Mouse (Mus musculus) duodenum, adult 2 months (tissue): ENCODE measurements around the gene 1700028K03Rik. TPM values are rescaled to one million over a fixed set of nuclear protein-coding genes. Genes with fewer than 3 reads are reported as not detected.

Source experiments
- polyA plus RNA-seq: library from polyadenylated mRNA; depleted of rRNA; stranded (reverse); fragments of >200 nt; gene quantifications from 2 replicates; pipeline ENCODE4 v1.2.3, GENCODE M21; 2012; ENCODE audit warnings: low replicate concordance; rRNA removed

The 1700028K03Rik gene
- polyA plus RNA-seq, result not detected in 2 replicates

DNA sequence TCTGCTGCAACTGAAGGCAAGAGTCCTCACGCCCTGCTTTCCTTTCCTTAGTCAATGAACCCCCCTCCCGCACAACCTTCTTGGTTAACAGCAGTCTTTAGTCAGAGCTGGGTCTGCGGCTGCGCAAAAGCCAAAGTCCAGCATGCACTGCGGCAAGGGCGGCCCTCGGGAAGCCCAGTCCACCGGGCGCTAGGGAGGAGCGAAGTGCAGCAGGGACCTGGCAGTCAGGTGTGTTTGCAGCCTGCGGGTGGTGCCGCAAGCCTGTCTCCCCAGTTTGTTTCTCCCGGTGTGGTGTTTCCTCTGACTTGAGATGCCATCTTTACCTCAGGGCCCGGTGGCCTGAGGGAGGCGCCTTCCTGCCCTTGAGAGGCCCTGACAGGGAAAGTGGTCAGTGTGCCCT lies at the start of gene 1700028K03Rik:
1700028K03Rik (plus strand) TSS at position 129 of the 400 bp plus-strand sequence.

DNA sequence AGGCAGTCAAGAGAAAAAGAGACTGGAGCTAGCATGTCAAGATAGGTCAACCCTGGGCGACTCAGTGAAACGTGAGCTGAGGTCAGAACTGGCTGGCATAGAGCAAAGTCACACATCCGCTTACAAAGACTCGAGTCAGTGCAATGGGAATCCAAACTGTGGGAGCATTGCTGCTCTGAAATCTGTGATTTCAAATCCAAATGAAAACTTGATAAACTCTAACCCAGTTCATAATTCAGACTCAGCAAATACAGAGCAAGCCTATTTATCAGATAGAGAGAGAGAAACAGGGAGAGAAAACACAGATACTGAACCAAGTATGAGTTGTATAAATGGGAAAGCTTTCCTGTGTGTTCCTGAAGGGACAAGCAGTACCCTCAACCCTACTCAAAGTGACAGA lies 27.2 kb upstream of the 1700028K03Rik start, which contains the start of gene Gm42669:
Gm42669 (plus strand) TSS at position 301 of the 400 bp plus-strand sequence.

DNA sequence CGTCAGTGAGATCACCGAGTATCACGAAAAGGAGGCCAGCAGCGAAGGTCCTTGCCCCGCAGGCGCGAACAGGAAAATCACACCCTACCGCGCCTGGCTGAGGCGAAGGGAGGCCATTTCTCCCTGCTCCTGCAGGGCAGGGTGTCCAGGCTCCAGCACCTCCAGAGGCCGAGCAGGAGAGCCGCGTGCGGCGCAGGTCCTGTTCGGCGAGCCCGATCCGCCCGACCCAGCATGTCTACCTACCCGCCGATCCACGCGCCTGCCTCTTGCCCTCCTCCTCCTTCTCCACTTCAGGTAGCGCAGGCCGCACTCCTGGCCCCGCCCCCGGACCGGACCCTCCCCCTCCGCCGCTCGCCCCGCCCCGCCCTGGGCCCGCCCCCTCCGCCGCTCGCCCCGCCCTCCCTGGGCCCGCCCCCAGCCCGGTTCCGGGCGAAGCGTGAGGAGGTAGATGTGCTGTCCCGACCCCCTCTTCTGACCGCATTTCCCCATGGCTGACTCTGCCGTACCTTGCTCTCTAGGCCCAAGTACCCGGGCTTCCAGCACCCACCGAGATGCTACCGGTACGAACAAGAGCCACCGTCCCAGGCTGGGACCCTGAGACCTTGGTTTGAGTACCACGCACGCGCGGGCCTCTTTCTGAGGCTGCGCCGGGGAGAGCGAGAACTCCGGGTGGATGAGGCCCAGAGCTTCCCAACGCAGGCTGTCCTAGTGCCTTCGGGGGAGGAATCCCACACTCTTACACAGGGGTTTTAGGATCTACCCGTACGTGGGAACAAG lies 63.0 kb downstream of the 1700028K03Rik start, which contains the start of the genes Rpap2 and Glmn:
Rpap2 (plus strand) TSS at position 73 of the 777 bp plus-strand sequence.
Glmn (minus strand) TSS at position 588 of the 777 bp plus-strand sequence.

Other genes with a start within 250 kb of the 1700028K03Rik start
- 2.8 and 6.7 TPM in 2 replicates for gene Tgfbr3, start 245.1 kb upstream of the 1700028K03Rik start, polyA plus RNA-seq
- 0.33 and 0.41 TPM in 2 replicates for gene Brdt, start 203.6 kb upstream of the 1700028K03Rik start, polyA plus RNA-seq
- 0.15 and 3.4 TPM in 2 replicates for gene Ephx4, start 132.0 kb upstream of the 1700028K03Rik start, polyA plus RNA-seq
- gene Lpcat2b, start 103.2 kb upstream of the 1700028K03Rik start, polyA plus RNA-seq, result not detected in 2 replicates
- 0.26 and 0.28 TPM in 2 replicates for gene Btbd8, start 96.7 kb upstream of the 1700028K03Rik start, polyA plus RNA-seq
- not detected in 2 replicates for gene Gm42669, start 27.1 kb upstream of the 1700028K03Rik start, polyA plus RNA-seq
- gene Rpap2, start 62.7 kb downstream of the 1700028K03Rik start, polyA plus RNA-seq, result 0.32 and 1.8 TPM in 2 replicates
- gene Glmn, start 63.2 kb downstream of the 1700028K03Rik start, polyA plus RNA-seq, result not detected in 2 replicates
- gene Gfi1, start 191.3 kb downstream of the 1700028K03Rik start, polyA plus RNA-seq, result 7.4 and 7.6 TPM in 2 replicates